Mouse (Mus musculus): ENCODE results near the gene Cish.

DNA sequence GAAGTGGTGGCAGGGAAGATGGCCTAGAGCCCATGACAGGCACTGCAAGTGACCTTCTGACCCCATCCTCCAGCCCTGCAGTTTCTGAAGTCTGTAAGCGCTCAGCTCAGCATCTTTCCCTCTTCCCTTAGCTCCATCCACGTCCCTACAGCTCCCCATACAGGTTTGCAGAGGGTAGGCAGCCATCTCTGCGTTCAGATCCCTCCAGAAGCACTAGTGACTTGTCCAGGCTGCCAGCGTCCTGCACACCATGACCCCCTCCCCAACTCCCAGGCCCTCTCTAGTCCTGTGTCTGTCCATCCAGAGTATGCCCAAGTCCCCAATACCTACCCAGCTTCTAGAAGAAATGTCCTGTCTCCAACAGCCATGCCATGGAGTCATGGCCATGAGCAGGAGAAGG lies 17.7 kb upstream of the Cish start:
- no peak for TF ChIP-seq POLR2A (IDR thresholded peaks at IDR 0.05; ENCODE audit: extremely low read depth, insufficient read depth, low read length)
- peak; percentile 84 for TF ChIP-seq CTCF (IDR thresholded peaks at IDR 0.05; ENCODE audit: extremely low read depth, insufficient read depth, low read length)
